Mouse (Mus musculus): Measurements from ENCODE around the gene Ddb2.

Ddb2 gene

DNA sequence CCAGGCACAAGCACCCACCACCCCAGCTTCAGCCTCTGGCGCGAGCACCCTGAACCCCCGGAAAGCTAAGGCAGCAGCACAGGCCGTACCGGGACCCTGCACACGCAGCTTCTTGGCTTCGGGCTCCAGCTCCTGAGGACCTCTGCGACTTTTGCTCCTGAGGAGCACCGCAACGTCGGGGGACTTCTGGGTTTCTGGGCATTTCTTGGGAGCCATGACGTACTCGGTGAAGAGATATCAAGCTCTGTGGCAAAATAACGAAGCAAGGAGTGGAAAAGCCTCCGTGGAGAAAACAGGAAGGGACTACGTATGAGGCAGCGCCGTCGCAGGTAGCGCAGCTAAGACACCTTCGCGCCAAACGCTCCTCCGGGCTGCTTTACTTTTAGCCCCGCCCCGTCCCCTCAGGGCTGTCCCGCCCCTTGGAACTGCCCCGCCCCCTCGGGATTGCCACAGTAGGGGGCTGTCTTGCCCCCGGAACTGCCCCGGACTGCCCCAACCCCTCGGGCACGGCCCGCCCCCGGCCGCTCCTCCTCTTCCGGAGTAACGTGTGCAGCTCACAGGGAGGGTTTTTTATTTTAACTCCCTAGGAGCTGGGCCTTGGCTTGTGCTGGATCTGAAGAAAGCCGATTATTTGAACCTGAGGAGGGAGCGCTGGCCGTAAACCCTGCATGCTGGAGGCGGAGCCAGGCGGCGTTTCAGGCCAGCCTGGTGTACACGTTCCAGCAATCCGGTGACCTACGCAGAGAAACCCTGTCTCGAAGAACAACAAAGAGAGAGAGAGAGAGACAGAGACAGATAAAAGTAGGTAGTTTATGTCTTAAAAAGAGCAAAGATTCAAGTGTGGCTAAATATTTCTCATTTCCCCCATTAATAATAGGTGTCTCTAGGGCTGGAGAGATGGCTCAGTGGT is at the start of gene Ddb2:
Ddb2 (minus strand) TSS at position 382 of the 910 bp plus-strand sequence.
- peak; percentile 96 for DNase-seq

DNA sequence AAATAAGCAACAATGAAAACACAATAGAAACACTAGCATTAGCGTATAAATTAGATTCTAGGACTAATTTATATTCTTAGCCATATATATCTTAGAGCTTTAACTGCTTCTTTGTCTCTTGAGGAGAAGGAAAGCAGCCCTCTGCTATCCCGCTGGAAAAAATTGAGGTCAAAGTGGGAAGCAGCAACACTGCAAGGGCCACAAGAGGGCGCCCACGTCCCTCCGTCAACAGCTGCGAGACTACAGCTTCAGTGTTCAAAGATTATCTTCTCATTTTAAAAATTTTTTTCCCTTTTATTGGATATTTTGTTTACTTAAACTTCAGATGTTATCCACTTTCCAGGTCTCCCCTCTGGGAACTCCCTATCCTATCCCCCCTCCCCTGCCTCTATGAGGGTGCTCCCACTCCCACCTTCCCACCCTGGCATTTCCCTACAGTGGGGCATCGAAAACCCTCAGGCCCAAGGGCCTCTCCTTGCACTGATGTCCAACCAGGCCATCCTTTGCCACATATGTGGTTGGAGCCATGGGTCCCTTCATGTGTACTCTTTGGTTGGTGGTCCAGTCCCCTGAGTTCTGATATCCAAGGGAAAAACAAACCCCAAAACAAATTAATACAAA is 49.2 kb upstream of the Ddb2 start:
- peak; percentile 86 for DNase-seq

DNA sequence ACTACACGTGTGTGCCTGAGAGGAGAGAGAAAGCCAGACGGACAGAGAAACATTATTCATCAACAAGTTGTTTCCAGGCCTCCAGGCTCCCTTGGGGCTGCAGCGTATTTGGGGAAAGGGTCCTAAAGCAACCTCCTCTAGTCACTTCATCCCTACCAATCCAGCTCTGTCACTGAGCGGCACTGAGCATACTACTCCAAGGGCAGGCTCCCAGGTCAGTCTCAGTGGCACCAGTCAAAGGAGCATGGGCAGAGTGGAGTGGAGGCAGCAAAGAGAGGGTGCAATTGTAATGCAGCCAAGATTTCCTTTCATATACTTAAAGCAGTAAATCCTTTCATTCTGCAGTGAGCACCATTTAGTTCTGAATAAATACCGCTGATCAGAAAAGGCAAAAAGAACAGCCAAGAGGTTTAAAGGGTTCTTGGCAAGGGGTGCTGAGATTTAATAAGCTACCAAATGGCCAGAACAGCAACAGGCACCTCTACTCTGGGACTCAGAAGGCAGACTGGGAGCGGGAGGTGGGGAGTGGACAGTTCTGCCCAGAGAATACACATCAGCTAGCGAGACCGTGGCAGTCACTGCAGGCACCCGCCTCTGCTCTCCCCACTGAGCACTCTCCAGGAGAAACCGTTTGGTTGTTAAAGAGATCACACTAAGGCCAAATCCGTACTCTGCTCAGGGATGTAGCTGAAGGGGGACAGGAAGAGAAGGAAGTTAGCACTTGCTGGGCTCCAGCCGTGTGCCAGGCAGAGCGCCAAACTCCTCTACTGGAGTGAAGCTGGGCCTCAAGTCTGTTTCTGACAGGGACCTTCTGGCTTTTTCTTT is 47.8 kb upstream of the Ddb2 start:
- peak; percentile 59 for DNase-seq

- DNase-seq: no peak
Measured at GRCm38 (mm10) chr2:91283972-91284371, 47.2 kb upstream of the Ddb2 start.

GRCm38 (mm10) chr2:91281366-91281765 is 44.6 kb upstream of the Ddb2 start:
- peak; percentile 45 for DNase-seq

- no peak for DNase-seq
Measured at GRCm38 (mm10) chr2:91279372-91279755, 42.6 kb upstream of the Ddb2 start.

DNA sequence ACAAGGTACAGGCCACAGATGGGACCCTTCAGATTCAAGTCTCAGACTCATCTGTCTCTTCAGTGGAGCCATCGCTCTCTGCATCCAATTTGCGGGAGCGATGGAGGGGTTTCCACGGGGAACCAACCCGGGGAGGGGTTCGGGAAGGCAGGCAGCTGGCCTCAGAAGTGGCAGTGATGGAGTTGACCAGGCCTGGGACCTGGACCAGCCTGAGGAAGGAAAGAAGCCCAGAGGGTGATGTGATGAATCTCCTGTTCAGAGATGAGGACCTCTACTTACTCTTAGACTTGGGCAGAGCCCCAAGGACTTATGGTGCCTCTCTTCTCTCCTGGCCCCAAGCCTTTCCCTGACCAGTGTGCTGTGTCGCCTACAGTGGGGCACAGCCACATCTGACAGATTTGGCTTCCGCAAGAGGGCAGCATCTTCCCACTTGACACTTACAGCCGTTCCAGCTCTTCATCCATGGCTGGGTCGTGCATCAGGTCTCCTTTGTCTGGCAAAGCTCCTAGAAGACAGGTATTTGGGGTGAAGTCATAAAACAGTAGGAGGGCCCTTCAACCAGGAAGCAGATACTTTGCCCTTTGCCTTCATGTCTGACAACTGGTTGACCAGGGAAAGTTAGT is 42.1 kb upstream of the Ddb2 start:
- DNase-seq: peak; percentile 71

DNA sequence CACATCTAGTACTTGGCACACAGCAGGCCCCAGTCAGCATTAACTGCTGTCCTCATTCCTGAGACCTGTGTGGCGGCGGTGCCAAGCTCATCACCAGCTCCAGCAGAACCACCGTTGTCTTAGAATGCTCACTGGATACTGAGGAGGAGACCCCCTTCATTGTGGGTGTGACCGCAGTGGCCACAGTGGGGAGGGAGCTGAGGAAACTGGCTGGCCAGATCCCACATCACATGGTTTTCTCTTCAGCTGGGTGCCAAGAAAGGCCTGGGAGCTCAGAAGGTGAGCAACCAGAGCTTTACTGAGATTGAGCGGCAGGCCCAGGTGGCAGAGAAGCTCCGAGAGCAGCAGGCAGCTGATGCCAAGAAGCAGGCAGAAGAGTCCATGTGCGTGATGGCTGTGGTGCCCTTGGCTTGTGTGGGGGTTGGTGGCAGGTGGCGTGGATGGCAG is 32.9 kb upstream of the Ddb2 start:
- no peak for DNase-seq

DNA sequence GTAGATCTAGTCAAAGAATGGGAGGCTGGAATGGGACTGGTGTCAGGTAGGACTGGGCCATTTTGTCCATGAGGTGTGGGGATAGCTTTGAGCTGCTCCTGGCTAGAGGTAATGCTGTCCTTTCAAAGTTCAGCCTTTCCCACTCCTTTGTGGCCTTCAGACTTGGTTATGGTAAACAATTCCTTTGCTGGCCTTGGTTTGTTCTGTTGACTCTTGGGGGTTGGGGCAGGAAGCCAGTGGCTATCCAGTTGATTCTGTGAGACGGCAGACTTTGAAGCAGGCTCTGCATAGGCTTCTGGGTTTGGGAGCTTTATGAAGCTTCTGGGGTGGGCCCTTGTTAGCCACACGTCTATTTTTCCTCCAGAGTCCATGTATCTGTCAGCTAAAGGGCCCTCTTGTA is 31.9 kb upstream of the Ddb2 start:
- DNase-seq: no peak

- no peak for DNase-seq
Measured at GRCm38 (mm10) chr2:91268042-91268441, 31.3 kb upstream of the Ddb2 start.

DNA sequence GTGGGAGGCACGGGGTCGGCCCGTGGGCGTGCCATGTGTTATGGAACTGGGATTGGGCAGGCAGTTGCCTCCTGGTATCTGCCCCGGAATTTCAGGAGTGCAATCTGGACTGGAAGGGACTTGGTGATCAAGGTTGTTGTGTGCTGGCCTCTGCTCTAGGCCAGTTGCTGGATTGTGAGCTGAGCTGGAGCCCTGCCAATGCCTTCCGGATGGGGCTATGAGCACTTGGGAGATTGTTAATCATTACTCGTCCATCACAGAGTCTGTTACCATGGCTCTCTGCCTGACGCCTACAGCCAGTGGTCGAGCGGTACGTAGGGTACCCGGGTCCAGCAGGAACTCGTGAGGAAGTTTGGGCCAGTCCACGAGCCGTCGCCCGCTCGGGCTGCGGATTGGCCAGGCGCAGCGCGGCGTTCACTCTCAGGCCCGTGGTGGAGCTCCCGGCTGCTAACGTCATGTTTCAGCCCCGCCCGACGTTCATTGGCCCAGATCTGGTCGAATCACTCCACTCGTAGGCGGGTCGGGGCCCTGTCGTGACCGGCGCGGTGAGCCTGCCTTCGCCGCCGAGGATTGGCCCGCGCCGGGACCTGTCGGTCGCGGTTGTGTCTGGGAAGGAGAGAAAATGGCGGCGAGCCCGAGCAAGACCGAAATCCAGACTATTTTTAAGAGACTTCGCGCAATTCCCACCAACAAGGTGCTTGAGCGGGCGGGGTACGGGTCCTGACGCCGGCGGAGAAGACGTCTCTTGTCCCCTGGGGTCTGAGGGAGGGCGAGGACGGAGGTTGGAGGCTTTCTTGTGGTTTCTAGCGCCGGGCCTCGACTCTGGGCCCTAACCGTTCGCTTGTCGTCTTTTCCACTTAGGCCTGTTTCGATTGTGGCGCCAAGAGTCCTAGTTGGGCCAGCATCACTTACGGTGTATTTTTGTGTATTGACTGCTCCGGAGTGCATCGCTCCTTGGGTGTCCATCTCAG is 28.2 kb upstream of the Ddb2 start, which contains the start of gene Arfgap2:
Arfgap2 (plus strand) TSS at position 264 of the 971 bp plus-strand sequence.
- DNase-seq: peak; percentile 100

GRCm38 (mm10) chr2:91263692-91264660 is 27.2 kb upstream of the Ddb2 start:
- no peak for DNase-seq

DNA sequence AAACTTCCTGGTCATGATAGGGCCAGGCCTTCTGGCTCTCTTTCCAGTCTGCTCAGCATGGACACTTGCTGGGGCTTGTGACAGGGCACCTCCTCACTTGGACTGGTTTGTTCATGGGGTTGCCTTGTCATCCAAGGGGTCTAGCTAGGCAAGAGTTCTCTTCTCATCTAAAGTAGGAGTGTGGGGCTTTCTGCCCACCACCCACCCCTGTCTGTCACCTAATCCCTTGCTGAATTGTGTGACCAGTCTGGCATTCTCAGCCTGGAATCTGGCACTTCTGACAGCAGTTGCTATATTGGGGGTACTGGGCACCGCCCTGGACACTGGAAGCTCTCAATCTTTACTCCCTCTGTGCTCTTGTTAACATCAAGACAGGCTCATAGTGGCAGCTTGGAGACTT is 22.7 kb upstream of the Ddb2 start:
- DNase-seq: no peak

- DNase-seq: no peak
Measured at GRCm38 (mm10) chr2:91258830-91259229, 22.0 kb upstream of the Ddb2 start.

DNA sequence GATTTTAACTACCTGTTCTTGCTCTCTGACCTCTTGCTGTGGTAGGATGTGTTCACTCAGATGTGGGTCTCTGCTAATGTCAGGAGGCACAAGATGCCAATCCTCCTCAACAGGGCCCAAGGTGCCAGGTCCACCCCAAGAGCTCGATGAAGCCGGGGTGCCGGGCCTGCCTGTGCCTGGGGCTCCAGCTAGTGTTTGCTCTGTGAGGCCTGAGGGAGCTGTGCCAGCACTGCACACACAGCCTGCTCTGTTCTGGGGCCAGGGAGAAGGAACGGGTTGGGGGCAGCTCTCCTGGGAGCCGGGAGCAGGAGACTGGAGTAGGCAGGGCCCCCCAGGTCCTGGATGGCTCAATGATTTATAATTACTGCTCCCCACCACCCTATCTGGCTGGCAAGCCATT is 21.3 kb upstream of the Ddb2 start:
- DNase-seq: peak; percentile 25

DNA sequence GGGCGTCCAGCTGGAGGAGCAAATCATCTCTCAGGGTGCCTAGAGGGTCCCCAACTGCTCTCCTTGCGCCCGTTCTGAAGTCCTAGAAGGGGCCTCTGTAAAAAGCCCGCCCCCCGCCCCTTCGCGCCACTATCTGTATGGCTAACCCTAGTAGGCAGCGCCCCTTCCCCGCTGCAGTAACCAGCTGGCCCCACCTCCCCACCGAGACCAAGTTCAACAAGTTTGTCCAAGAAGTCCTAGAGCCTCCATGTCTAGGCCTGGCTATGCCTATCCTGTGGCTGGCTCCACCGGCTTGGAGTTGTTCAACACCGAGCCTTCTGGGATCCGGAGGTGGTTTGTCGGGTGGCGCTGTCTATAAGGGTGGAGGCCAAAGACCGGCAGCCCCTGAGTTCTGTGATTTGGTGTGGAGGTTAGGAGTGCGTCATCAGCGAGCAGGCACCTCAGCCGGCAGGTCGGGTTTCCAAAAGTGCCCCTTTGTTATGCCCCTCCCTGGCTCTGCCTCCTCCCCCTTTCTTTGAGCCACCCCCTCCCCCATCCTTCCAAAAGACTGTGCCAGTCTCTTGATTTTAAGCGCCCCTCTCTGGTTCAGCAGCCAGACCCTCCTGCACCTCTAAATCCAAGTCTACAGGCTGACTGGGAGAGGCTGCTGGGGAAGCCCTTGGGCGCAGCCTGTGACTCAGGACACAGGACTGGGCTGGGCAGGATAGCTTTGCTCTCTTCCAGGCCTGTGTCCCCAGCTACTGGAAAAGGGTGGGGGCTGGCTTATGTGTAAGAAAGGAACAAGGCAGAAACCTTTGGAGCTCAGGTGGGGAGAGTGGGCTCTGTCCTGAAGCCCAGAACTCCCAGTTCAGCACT is 20.6 kb upstream of the Ddb2 start:
- peak; percentile 79 for DNase-seq

DNA sequence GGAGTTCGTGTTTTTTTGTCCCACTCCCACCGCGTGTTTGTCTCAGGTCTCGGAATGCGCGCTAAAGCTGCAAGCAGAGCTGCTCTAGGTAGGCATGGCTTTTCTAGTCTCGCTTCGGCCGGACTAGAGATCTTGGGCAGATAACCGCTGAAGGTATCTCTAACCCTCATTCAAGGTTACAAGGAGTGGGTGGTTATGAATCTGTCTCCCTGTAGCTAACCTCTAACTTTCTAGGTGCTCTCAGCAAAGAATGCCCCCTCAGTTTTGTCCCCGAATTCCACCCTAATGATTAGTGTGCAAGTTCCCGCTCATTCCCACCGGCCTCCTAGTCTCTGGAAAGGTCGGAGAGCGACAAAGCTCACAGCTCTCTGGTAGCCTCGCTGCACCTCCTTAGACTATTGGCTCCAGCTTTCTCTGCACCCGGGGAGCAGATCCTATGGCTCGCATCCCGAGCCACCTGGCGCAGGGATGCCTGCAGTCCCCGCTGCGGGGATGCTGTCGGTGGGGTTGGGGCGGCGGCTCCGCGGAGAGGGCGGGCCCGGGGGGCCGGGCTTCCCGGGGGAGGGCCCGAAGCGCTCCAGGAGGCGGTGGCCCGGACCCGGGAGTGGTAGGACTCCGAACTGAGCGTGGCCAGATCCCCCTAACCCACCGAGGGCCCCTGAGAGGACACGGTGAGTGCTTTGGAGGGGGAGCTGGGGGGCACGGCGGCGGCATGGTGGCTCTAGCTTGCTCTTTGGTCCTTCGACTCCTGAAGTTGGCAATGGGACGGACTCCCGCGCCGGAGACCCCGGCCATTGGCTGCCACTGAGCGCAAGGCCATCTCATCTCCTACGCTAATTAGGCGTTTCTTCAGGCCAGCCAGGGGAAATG is 19.7 kb upstream of the Ddb2 start:
- DNase-seq: peak; percentile 82

DNA sequence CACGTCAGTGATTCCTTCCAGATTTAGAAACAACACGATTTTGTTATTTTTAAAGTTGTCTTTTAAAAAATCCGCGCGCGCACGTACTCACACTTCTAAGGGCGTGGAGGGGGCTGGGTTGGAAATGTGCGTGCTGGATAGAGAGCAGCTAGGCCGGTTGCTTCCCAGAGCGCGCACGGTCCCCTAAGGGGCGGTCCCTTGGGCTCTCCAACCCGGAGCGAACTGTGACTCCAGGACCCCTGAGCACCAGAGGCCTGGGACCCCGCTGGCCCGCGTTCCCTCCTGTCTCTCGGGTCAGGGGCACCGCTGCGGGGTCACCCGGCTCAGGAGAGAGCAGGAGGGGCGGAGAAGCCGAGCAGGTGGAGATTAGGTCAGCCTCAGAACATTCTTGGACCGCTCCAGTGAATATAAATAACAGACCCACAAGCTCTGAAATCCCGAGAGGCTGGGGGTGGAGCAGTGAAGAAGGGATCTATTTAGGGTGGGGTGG is 18.9 kb upstream of the Ddb2 start, which contains the start of gene Pacsin3:
Pacsin3 (plus strand) TSS at position 294 of the 490 bp plus-strand sequence.
- peak; percentile 41 for DNase-seq
